In the genomic region with DNA sequence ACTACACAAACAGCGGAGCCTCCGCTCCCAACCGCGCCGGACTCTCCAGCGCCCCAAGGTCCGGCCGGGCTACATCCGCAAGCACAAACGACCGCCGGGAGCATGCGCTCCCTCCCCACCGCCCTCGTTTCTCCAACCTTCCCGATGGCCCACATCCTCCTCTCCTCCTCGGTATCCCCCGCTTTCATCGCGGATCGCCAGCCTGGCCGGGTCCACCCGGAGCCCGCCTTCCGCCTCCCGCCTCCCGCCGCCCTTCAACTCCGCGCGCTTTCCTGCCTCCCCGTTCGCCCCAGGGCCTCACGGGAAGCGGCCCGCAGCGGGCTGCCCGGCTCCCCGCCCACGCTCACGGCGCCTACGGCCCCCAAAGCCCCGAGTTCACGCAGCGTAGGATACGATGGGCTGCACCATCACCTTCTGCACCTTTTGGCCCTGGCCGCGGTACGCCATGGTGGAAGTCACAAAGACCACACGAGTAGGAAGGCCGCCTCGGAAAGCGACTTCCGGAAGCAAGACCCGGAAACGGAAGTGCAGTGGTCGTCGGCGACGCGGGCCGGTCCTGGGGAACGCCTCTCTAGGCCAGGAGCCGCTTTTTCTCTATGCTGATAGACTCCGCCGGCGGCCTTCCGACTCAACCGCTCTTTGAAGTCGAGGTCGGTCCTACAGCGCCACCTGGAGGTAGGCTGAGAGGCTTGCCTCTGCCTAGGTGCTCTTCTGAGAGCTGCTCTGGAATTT, we compare ENCODE assay signal across 8 mouse cellular contexts. TPM values are rescaled to one million over a fixed set of nuclear protein-coding genes. Genes with fewer than 3 reads are reported as not detected.
DNase-seq lines count a peak whose midpoint lies in the region; ATAC-seq lines count a peak whose summit lies in the region.

A gene (minus strand): TSS at position 521 of the 732 bp plus-strand sequence.

- H3K4me3 ChIP-seq in hindbrain, embryonic 15.5 days, result peak within 1 kb of the TSS; percentile 87

- peaks cover 34% of the 10 kb centered on the region for H3K36me3 ChIP-seq in hindbrain, embryonic 15.5 days

- H3K9ac ChIP-seq in hindbrain, embryonic 15.5 days, result peak within 1 kb of the TSS; percentile 95

- no peaks in the 10 kb centered on the region for H3K27me3 ChIP-seq in hindbrain, embryonic 15.5 days

- ATAC-seq in hindbrain, embryonic 15.5 days (ENCODE audit: low FRiP score, low read depth), result peak; percentile 98

- H3K27ac ChIP-seq in hindbrain, embryonic 15.5 days (replicated peaks), result peak within 1 kb of the TSS; percentile 93

- under 1% methylated on average over 73 of the region's 73 CpGs for WGBS in hindbrain, embryonic 15.5 days

- H3K9me3 ChIP-seq in hindbrain, embryonic 15.5 days, result no peaks in the 10 kb centered on the region

- H3K4me1 ChIP-seq in hindbrain, embryonic 15.5 days (replicated peaks), result peaks cover 21% of the 10 kb centered on the region

- H3K4me2 ChIP-seq in hindbrain, embryonic 15.5 days, result peak within 1 kb of the TSS; percentile 71

- peak; percentile 96 for DNase-seq in T-cell, adult 2 months (ENCODE audit: low spot score)
- peak; percentile 95 to 97 for DNase-seq in cerebellum, postnatal 36 days
- DNase-seq in frontal cortex, postnatal 36 days (ENCODE audit: low spot score in 2 of 2), result peak; percentile 93 to 94
- DNase-seq in left cerebral cortex, adult 11 months (ENCODE audit: low spot score), result peak; percentile 86
- DNase-seq in lung, postnatal 4 days, result peak; percentile 97
- DNase-seq in retina, postnatal 7 days (ENCODE audit: low read depth, low spot score), result peak; percentile 97
- peak; percentile 88 for DNase-seq in urinary bladder, adult 2 months (ENCODE audit: low spot score)

RNA-seq across cellular contexts. Expression of the gene that starts here (rescaled TPM):
- 412 and 465 TPM in 2 replicates for polyA plus RNA-seq in hindbrain, embryonic 15.5 days (2015; fragmentation: Nextera tagmentation; extraction: Ambion mirVana)
- polyA plus RNA-seq in urinary bladder, adult 2 months (2012; rRNA removed), result 135 and 175 TPM in 2 replicates

Comparison
In these comparisons a context has a peak if more than half of its experiments do, and no peak if none do; other contexts are left out.
1. Peak in every context shown above with its lines: DNase-seq, ATAC-seq, H3K4me3 ChIP-seq and H3K27ac ChIP-seq.